23 mouse cellular contexts compared by ENCODE assay signal in the genomic region with DNA sequence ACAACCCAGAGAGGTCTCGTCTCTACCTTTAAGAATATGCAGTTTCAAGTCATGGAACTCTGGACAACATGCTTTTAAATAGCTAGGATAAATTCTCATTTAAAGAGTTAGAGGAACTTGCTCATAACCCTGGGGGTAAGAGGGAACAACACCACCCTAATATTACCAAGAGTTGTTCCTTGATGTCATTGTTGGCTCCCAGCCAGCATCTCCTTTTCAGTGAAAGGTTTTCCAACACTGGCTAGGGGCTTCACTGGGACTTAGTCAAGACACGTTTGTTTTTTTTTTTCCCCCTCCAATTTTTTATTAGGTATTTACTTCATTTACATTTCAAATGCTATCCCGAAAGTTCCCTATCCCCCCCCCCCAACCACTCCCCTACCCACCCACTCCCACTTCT.
"Had no signal": no experiment of that assay in that cellular context is flagged by ENCODE, and none has a peak within 500 bp of the region (broad histone marks: within the 10 kb centered on the region; RNA-seq: fewer than 3 reads in every experiment).

No protein-coding gene starts in this region.

- H3K27ac ChIP-seq: heart, embryonic 13.5 days; heart, embryonic 15.5 days; hindbrain, embryonic 13.5 days; hindbrain, embryonic 15.5 days; hindbrain, postnatal 0 days; left cerebral cortex, adult 2 months; limb, embryonic 13.5 days; liver, embryonic 13.5 days; liver, embryonic 15.5 days had no signal

- ATAC-seq: hindbrain, postnatal 0 days; intestine, embryonic 16.5 days; liver, postnatal 0 days had no signal

- H3K27me3 ChIP-seq: heart, embryonic 13.5 days; heart, embryonic 15.5 days; hindbrain, embryonic 13.5 days; hindbrain, embryonic 15.5 days; limb, embryonic 13.5 days; liver, embryonic 13.5 days; liver, embryonic 15.5 days had no signal

- H3K9me3 ChIP-seq: heart, embryonic 13.5 days; heart, embryonic 15.5 days; hindbrain, embryonic 13.5 days; hindbrain, embryonic 15.5 days; limb, embryonic 13.5 days; liver, embryonic 13.5 days; liver, embryonic 15.5 days had no signal

- H3K9ac ChIP-seq: heart, embryonic 13.5 days; heart, embryonic 15.5 days; hindbrain, embryonic 13.5 days; hindbrain, embryonic 15.5 days; limb, embryonic 13.5 days; liver, embryonic 13.5 days; liver, embryonic 15.5 days; liver, postnatal 0 days had no signal

- H3K4me3 ChIP-seq: heart, embryonic 13.5 days; heart, embryonic 15.5 days; hindbrain, embryonic 13.5 days; hindbrain, embryonic 15.5 days; left cerebral cortex, adult 2 months; limb, embryonic 13.5 days; liver, embryonic 13.5 days; liver, embryonic 15.5 days had no signal

- H3K4me1 ChIP-seq: heart, embryonic 15.5 days; hindbrain, embryonic 13.5 days; hindbrain, embryonic 15.5 days; limb, embryonic 13.5 days; liver, embryonic 13.5 days; liver, embryonic 15.5 days had no signal

- DNase-seq: gastrocnemius, postnatal 14 days; gastrocnemius, postnatal 36 days; heart, adult 18-20 months; heart, postnatal 14 days; heart, postnatal 36 days; kidney, adult 11 months; kidney, adult 8-10 months; kidney, postnatal 14 days; kidney, postnatal 36 days; liver; liver, embryonic 13.5 days; liver, postnatal 0 days had no signal

- H3K4me2 ChIP-seq: heart, embryonic 11.5 days; heart, embryonic 13.5 days; heart, embryonic 15.5 days; hindbrain, embryonic 13.5 days; hindbrain, embryonic 15.5 days; limb, embryonic 13.5 days; liver, embryonic 11.5 days; liver, embryonic 13.5 days; liver, embryonic 15.5 days had no signal

- H3K36me3 ChIP-seq: heart, embryonic 13.5 days; heart, embryonic 15.5 days; hindbrain, embryonic 13.5 days; hindbrain, embryonic 15.5 days; limb, embryonic 13.5 days; liver, embryonic 13.5 days; liver, embryonic 15.5 days had no signal
